Mouse (Mus musculus) MEL (cell line): Measurements from ENCODE around the gene Megf8. TPM values are rescaled to one million over a fixed set of nuclear protein-coding genes. Genes with fewer than 3 reads are reported as not detected.

Source experiments
- DNase-seq: peaks from one replicate; pipeline ENCODE4 v3.0.0; 2011; ENCODE audit warnings: low read depth, low spot score
- H3K27ac ChIP-seq: 2 replicates; pipeline ENCODE4 v1.5.1; 2012; ENCODE audit warnings: low read depth, mild to moderate bottlenecking, control low read depth, low read length, moderate library complexity; ENCODE audit not compliant: control insufficient read depth
- H3K27me3 ChIP-seq, 2 experiments: fragments of 150-350 bp in 1 of 2; sonication (generic) in 1 of 2; 2 replicates each; pipeline ENCODE4 v1.6.1; 2012; ENCODE audit warnings: low read length in 2 of 2, mild to moderate bottlenecking in 2 of 2, improper control_type of control experiment in 1 of 2, moderate library complexity in 1 of 2; ENCODE audit not compliant: insufficient read depth in 2 of 2, control insufficient read depth in 1 of 2
- H3K36me3 ChIP-seq, 2 experiments: 2 replicates each; pipeline ENCODE4 v1.6.1; 2012 to 2014; ENCODE audit warnings: low read length in 2 of 2, improper control_type of control experiment in 1 of 2, inconsistent platforms in 1 of 2, mild to moderate bottlenecking in 1 of 2; ENCODE audit not compliant: insufficient read depth in 2 of 2, control insufficient read depth in 1 of 2
- H3K4me1 ChIP-seq, 2 experiments: fragments of 150-350 bp in 1 of 2; sonication (generic) in 1 of 2; 2 replicates each; pipeline ENCODE4 v1.6.1; 2012; ENCODE audit warnings: low read length in 2 of 2, improper control_type of control experiment in 1 of 2, mild to moderate bottlenecking in 1 of 2; ENCODE audit not compliant: insufficient read depth in 2 of 2, control insufficient read depth in 1 of 2
- H3K4me3 ChIP-seq, 2 experiments: fragments of 150-350 bp in 1 of 2; sonication (generic) in 1 of 2; 2 replicates each; pipeline ENCODE4 v1.5.1; 2012; ENCODE audit warnings: low read depth in 2 of 2, low read length in 2 of 2, mild to moderate bottlenecking in 2 of 2, moderate library complexity in 2 of 2, control low read depth in 1 of 2, improper control_type of control experiment in 1 of 2; ENCODE audit not compliant: control insufficient read depth in 1 of 2, insufficient read depth in 1 of 2
- H3K79me2 ChIP-seq: 2 replicates; pipeline ENCODE4 v1.6.1; 2012; ENCODE audit warnings: mild to moderate bottlenecking, low read length, moderate library complexity; ENCODE audit not compliant: control insufficient read depth, poor library complexity, insufficient read depth
- H3K9ac ChIP-seq: 2 replicates; pipeline ENCODE4 v1.6.1; 2012; ENCODE audit warnings: low read depth, mild to moderate bottlenecking, control low read depth, low read length, moderate library complexity; ENCODE audit not compliant: control insufficient read depth, poor library complexity, severe bottlenecking
- H3K9me3 ChIP-seq: fragments of 150-350 bp; sonication (generic); replicated peaks from 2 replicates; pipeline ENCODE4 v1.6.1; 2012; ENCODE audit warnings: mild to moderate bottlenecking, low read length, improper control_type of control experiment, moderate library complexity; ENCODE audit not compliant: insufficient read depth
- E2F4 ChIP-seq: IDR thresholded peaks from 2 replicates; pipeline ENCODE4 v1.6.1; 2011; ENCODE audit warnings: low read depth, low read length, improper control_type of control experiment, borderline replicate concordance
- ELF1 ChIP-seq: IDR thresholded peaks from 2 replicates; pipeline ENCODE4 v1.6.1; 2014; ENCODE audit warnings: low read depth, mild to moderate bottlenecking, inconsistent platforms, low read length, improper control_type of control experiment, moderate library complexity
- ETS1 ChIP-seq: IDR thresholded peaks from 2 replicates; pipeline ENCODE4 v1.6.1; 2012; ENCODE audit warnings: low read depth, mild to moderate bottlenecking, inconsistent platforms, low read length, improper control_type of control experiment, moderate library complexity
- GABPA ChIP-seq: IDR thresholded peaks from 2 replicates; pipeline ENCODE4 v1.6.1; 2012; ENCODE audit warnings: low read depth, mild to moderate bottlenecking, inconsistent platforms, low read length, improper control_type of control experiment, moderate library complexity
- GATA1 ChIP-seq: IDR thresholded peaks from 2 replicates; pipeline ENCODE4 v1.6.1; 2011; ENCODE audit warnings: low read depth, low read length, improper control_type of control experiment
- JUND ChIP-seq: IDR thresholded peaks from 2 replicates; pipeline ENCODE4 v1.6.1; 2011; ENCODE audit warnings: low read depth, mild to moderate bottlenecking, improper control_type of control experiment, low read length
- MAZ ChIP-seq: IDR thresholded peaks from 2 replicates; pipeline ENCODE4 v1.6.1; 2012; ENCODE audit warnings: low read depth, mild to moderate bottlenecking, inconsistent platforms, low read length, improper control_type of control experiment
- MYB ChIP-seq: IDR thresholded peaks from 2 replicates; pipeline ENCODE4 v1.6.1; 2011; ENCODE audit warnings: mild to moderate bottlenecking, low read depth, low read length, improper control_type of control experiment
- POLR2AphosphoS2 ChIP-seq: IDR thresholded peaks from 2 replicates; pipeline ENCODE4 v1.6.1; 2011; ENCODE audit warnings: low read length, improper control_type of control experiment
- POLR2AphosphoS5 ChIP-seq: IDR thresholded peaks from 2 replicates; pipeline ENCODE4 v1.6.1; 2012; ENCODE audit warnings: low read depth, borderline replicate concordance, mild to moderate bottlenecking, inconsistent platforms, low read length, moderate library complexity, mixed read lengths
- SMC3 ChIP-seq: IDR thresholded peaks from 2 replicates; pipeline ENCODE4 v1.6.1; 2011; ENCODE audit warnings: low read depth, low read length, improper control_type of control experiment
- TAL1 ChIP-seq: IDR thresholded peaks from 2 replicates; pipeline ENCODE4 v1.6.1; 2012; ENCODE audit warnings: mild to moderate bottlenecking, inconsistent platforms, low read length, moderate library complexity, mixed read lengths
- UBTF ChIP-seq: IDR thresholded peaks from 2 replicates; pipeline ENCODE4 v1.6.1; 2012; ENCODE audit warnings: low read depth, mild to moderate bottlenecking, inconsistent platforms, low read length, improper control_type of control experiment, moderate library complexity, borderline replicate concordance; ENCODE audit not compliant: insufficient read depth
- USF1 ChIP-seq: IDR thresholded peaks from 2 replicates; pipeline ENCODE4 v1.6.1; 2014; ENCODE audit warnings: low read depth, mild to moderate bottlenecking, inconsistent platforms, low read length, improper control_type of control experiment, moderate library complexity
- polyA plus RNA-seq, 2 experiments: library from polyadenylated mRNA; stranded (reverse) in 1 of 2; unstranded in 1 of 2; fragments of >175 nt in 1 of 2; fragments of >200 nt in 1 of 2; gene quantifications; 2 replicates each; pipeline versions ENCODE4 v1.2.1 to v1.2.4; 2012; ENCODE audit warnings: low replicate concordance in 2 of 2, low read depth in 1 of 2; ENCODE audit not compliant: insufficient read length in 2 of 2, insufficient read depth in 1 of 2, missing spikeins in 1 of 2
- total RNA-seq: library from RNA; depleted of rRNA; stranded (reverse); fragments of 300-350 nt; gene quantifications from 2 replicates; pipeline ENCODE4 v1.2.3, GENCODE M21; 2012

The Megf8 gene
- total and polyA plus RNA-seq, 3 experiments: 12.7 to 22.0 TPM; not detected in 1

DNA sequence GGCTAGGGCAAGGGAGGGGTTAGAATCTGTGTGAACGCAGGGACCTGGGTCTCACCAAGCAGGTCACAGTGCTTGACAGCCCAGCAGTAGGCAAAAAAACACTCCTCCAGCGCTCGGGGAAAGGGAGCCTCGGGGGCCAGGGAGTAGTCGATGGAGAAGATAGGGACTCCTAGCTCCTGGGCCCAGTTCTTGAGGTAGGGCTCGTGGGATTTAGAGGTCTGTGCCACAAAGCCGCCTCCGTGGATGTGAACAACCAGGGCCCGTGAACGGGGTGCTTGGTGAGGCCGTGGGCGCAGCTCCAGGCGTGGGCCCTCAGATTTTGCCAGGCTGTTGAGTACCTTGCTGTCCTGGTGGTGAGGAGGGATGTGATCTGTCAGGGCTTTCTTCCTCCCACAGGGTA is 67.4 kb downstream of the Megf8 start:
- no peak for DNase-seq
- Histone ChIP-seq H3K79me2 (no peaks in the 10 kb centered on the region; the same call in 1 of the 2 replicates), H3K4me1 (peaks cover 13 to 26% of the 10 kb centered on the region in 2 experiments), H3K27me3 (no peaks in the 10 kb centered on the region), H3K9ac (no peak overlapping the region), H3K36me3 (peaks cover 0 to 18% of the 10 kb centered on the region in 2 experiments; a peak in 2 of 4 replicates), H3K27ac (no peak overlapping the region), H3K9me3 (no peaks in the 10 kb centered on the region), H3K4me3 (no peak overlapping the region)
- no peak for TF ChIP-seq ELF1

DNA sequence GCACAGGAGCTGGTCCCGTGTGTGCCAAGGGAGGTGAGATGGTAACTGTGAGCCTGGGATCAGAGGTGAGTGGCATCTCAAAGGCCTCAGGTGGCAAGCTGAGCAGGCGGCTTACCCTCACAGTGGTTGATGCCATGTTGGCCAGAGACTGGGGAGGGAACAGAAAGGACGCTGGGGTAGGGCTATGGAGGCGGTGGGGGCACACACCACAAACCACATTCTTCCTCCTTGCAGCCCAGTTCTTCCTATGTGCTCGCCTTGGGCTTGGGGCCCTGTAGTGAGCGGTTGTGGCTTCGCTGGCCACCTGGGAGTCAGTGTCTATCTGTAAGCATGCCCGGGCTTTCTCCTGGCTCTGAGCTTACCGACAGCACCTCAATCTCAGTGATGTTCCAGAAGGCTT is 67.9 kb downstream of the Megf8 start:
- no peaks in the 10 kb centered on the region; the same call in 1 of the 2 replicates for H3K79me2 ChIP-seq
- H3K9ac ChIP-seq: no peak overlapping the region
- no peak overlapping the region for H3K27ac ChIP-seq
- no peaks in the 10 kb centered on the region for H3K27me3 ChIP-seq
- peaks cover 18 to 30% of the 10 kb centered on the region in 2 experiments for H3K4me1 ChIP-seq
- TF ChIP-seq POLR2AphosphoS5 (no peak), TAL1 (no peak), ELF1 (no peak), E2F4 (no peak), MAZ (no peak), POLR2AphosphoS2 (no peak), JUND (no peak), SMC3 (no peak), GABPA (no peak), UBTF (no peak)
- no peaks in the 10 kb centered on the region for H3K9me3 ChIP-seq
- no peak for DNase-seq
- H3K4me3 ChIP-seq: no peak overlapping the region
- peaks cover 0 to 22% of the 10 kb centered on the region in 2 experiments; a peak in 2 of 4 replicates for H3K36me3 ChIP-seq

DNA sequence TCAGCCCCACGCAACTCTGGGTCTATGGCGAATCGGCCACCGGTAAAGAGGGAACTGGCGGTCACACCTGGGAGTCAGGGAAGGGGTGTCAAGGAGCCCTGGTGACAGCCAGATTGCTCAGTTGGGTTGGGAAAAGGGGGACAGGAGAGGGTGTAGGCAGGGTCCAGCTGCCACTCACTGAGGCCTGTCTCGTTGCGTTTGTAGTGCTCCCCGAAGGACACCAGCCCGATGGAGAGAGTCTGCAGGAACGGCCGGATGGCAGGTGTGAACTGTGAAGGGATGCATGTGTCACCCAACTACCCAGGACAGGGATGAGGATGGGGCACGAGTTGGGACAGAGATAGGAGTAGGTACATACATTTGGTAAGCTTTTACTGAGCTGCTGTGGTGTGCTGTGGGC is 68.3 kb downstream of the Megf8 start:
- Histone ChIP-seq H3K4me3 (no peak overlapping the region; a peak in 1 of 4 replicates), H3K4me1 (peaks cover 18 to 31% of the 10 kb centered on the region in 2 experiments), H3K27me3 (no peaks in the 10 kb centered on the region), H3K9ac (no peak overlapping the region), H3K36me3 (peaks cover 0 to 22% of the 10 kb centered on the region in 2 experiments; a peak in 2 of 4 replicates), H3K79me2 (no peaks in the 10 kb centered on the region; the same call in 1 of the 2 replicates), H3K9me3 (no peaks in the 10 kb centered on the region), H3K27ac (peak overlapping the region; percentile 84)
- no peak for DNase-seq
- TF ChIP-seq UBTF (no peak), SMC3 (no peak), MYB (no peak), ETS1 (no peak), GATA1 (no peak), USF1 (no peak), MAZ (no peak)
